Mouse (Mus musculus): ENCODE measurements at regions not wholly inside any gene's neighbourhood (a gene's known extent, or its start where the extent isn't known, plus 50 kb on each side); places are given as distances from the start of the nearest gene placed in this dataset.
"Not testable (repeated sequence)": the region's sequence is repeated elsewhere in the genome, so short reads cannot be mapped to it uniquely, and the experiment has no call there.

GRCm38 (mm10) chr10:117503222-117504184 lies 123.7 kb upstream of the Cpsf6 start:
- intact Hi-C loops (cut with DNase I) = no loop called here
- DNase-seq = no peak

- intact Hi-C loops (cut with DNase I) = no loop called here
- DNase-seq = no peak
Observed at GRCm38 (mm10) chr10:117502731-117503130, 122.9 kb upstream of the Cpsf6 start.

- intact Hi-C loops (cut with DNase I) = no loop called here
Observed at GRCm38 (mm10) chr10:117502135-117502534, 122.3 kb upstream of the Cpsf6 start.

DNA sequence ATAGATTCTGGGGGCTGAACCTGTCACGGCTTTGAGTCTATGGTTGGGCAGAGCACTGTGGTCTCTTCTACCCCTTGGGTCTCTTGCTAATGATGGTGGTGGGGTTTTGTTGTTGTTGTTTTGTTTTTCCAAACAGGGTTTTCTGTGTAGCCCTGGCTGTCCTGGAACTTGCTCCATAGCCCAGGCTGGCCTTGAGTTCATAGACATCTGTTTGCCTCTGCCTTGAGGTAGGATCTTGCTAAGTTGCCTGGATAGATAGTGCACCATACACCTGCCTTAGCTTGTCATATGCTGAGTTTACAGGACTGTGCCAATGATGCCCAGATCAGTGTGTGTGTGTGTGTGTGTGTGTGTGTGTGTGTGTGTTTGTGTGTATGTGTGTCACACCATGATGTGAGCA lies 121.6 kb upstream of the Cpsf6 start:
- intact Hi-C loops (cut with DNase I) = no loop called here
- no peak for DNase-seq

More at GRCm38 (mm10) chr10:117502135-117502534, 122.3 kb upstream of the Cpsf6 start:
- no peak for DNase-seq

DNA sequence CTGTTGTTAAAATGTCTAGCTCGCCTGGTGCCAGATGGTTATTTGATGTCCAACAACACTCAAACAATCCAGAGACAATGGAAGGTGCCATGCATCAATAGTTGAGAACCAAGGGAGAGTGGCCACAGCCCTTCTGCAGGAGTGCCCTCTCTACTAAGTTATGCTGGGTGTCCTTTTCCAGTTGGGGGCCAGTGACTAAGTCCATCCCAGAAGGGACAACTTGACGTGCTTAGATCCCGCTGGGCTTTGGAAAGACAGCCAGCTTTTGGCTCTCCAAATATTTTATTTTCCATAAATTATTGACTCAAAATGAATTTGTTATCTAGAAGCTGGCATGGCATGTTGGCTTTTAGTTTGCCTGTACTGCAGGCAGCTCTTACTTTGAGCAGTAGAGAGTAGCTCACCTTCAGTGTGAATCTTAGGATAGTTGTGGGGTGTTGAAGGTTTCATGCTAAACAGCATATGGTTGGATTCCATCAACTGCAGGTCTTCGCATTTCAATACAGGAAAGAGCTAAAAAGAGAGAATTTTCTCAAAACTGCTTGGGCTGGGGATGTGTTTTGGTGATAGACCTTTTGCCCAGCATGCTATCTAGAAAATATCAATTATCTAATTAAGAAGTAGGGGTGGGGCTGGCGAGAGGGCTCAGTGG lies 120.8 kb upstream of the Cpsf6 start:
- intact Hi-C loops (cut with DNase I) = no loop called here

DNA sequence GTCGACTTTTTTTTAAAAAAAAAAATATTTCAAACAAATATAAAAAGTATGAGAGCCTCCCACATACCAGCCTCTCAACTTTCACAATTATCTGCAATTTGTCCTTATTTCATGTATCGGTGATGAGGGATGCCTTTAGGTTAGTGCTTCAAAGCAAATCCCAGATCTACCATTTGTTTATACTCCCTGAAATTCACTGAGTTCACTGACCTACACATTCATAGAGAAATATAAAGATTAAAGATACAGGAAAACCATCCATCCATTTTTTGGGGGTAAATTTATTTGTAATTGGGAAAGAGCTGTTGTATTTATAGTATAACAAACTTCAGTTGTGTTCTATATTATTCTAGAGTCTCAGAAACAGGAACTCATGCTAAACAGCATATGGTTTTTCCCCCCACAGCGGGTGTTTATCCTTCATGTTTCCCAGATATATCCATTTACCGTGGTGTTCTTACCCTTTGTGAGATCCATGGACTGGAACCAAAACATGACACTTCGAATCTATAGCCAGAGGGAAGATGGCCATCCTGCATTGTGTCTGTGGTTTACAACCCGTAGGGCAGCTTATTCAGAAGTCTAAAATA lies 120.1 kb upstream of the Cpsf6 start:
- intact Hi-C loops (cut with DNase I) = no loop called here
- DNase-seq = no peak

More for the DNA sequence above, 120.8 kb upstream of the Cpsf6 start:
- no peak for DNase-seq

- DNase-seq = no peak
- intact Hi-C loops (cut with DNase I) = no loop called here
Observed at GRCm38 (mm10) chr10:117499177-117499863, 119.5 kb upstream of the Cpsf6 start.

- intact Hi-C loops (cut with DNase I) = no loop called here
- no peak for DNase-seq
Observed at GRCm38 (mm10) chr10:117498497-117498896, 118.7 kb upstream of the Cpsf6 start.

GRCm38 (mm10) chr10:117497565-117498256 lies 117.9 kb upstream of the Cpsf6 start:
- intact Hi-C loops (cut with DNase I) = no loop called here
- DNase-seq = no peak

- intact Hi-C loops (cut with DNase I); DNase-seq: not testable (repeated sequence)
Observed at GRCm38 (mm10) chr10:117497082-117497481, 117.3 kb upstream of the Cpsf6 start.

GRCm38 (mm10) chr10:117496064-117497011 lies 116.5 kb upstream of the Cpsf6 start:
- DNase-seq = no peak
- intact Hi-C loops (cut with DNase I) = no loop called here

- intact Hi-C loops (cut with DNase I) = no loop called here
- DNase-seq = peak in 1 of 2 experiments; percentile 20
Observed at GRCm38 (mm10) chr10:117494171-117494701, 114.4 kb upstream of the Cpsf6 start.

GRCm38 (mm10) chr10:117493824-117494121 lies 114.0 kb upstream of the Cpsf6 start:
- intact Hi-C loops (cut with DNase I) = no loop called here
- no peak for DNase-seq

DNA sequence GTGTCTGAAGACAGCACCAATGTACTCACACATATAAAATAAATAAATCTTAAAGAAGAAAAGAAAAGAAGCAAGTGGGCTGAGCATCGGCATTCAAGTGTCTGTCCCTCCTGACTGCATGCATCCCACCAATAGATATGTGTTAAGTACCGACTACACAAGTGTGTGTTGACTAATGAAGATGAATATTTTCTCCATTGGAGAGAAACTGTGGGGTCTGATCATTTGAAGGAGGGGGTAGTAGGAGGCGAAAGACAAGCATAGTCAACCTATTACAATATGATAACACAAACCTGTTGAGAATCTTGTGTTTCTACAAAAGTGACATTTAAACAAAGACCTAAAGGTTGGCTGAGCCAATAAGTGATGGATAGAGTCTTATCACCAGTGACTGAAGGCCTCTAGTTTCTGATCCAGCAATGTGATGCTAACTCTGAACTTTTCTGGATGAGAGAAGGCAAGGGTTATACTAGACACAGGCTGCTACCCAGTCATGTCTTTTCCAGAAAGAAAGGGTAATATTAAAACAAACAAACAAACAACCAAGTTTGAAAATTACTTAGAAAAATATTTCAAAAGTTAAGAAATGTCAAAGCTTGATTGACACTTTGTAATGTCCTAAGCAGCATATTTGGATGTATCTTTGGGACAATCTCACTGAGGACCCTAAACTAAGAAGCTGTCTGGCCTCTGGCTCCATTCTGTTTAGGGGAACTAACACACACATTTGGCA lies 113.4 kb upstream of the Cpsf6 start:
- DNase-seq = no peak
- intact Hi-C loops (cut with DNase I) = no loop called here

- DNase-seq = no peak
- intact Hi-C loops (cut with DNase I) = no loop called here
Observed at GRCm38 (mm10) chr10:117492391-117492990, 112.7 kb upstream of the Cpsf6 start.

GRCm38 (mm10) chr10:117491711-117492110 lies 111.9 kb upstream of the Cpsf6 start:
- intact Hi-C loops (cut with DNase I) = no loop called here
- no peak for DNase-seq

GRCm38 (mm10) chr10:117490851-117491595 lies 111.2 kb upstream of the Cpsf6 start:
- DNase-seq = no peak
- intact Hi-C loops (cut with DNase I) = no loop called here

Measured in heart, postnatal 10 days (tissue).